Mouse (Mus musculus) macrophage (primary cell): ENCODE data around the gene Spem1. TPM values are rescaled to one million over a fixed set of nuclear protein-coding genes. Genes with fewer than 3 reads are reported as not detected.

Experiments
- H3K27ac ChIP-seq: fragments of 350-480 bp; formaldehyde crosslinking; 2 replicates; pipeline ENCODE4 v1.9.0; 2021
- H3K36me3 ChIP-seq: fragments of 350-480 bp; formaldehyde crosslinking; 2 replicates; pipeline ENCODE4 v1.9.0; 2021; ENCODE audit errors: inconsistent target
- H3K4me3 ChIP-seq: fragments of 350-480 bp; formaldehyde crosslinking; 2 replicates; pipeline ENCODE4 v1.9.0; 2021; ENCODE audit errors: inconsistent target
- H3K79me2 ChIP-seq: fragments of 350-480 bp; formaldehyde crosslinking; 2 replicates; pipeline ENCODE4 v1.9.0; 2021; ENCODE audit errors: inconsistent target
- WGBS: methylation state at CpG from one replicate; pipeline ENCODE4 v1.1.7; 2026; ENCODE audit warnings: inconsistent platforms; ENCODE audit not compliant: missing documents; 5-methylcytosine and 5-hydroxymethylcytosine counted together
- polyA plus RNA-seq: library from polyadenylated mRNA; stranded (reverse); fragments of 250-400 nt; gene quantifications from 3 replicates; pipeline ENCODE4 v1.2.4, GENCODE M21; 2018; ENCODE audit warnings: inconsistent platforms

The Spem1 gene
- polyA plus RNA-seq, 1 experiment from 2014 or later, result not detected

- no peak within 1 kb of the TSS for H3K4me3 ChIP-seq
- 92% methylated on average over 2 of the region's 2 CpGs for WGBS
- no peak within 1 kb of the TSS for H3K27ac ChIP-seq
These were observed 3.6 kb downstream of the Spem1 start, which contains the start of gene Spem2 for GRCm38 (mm10) chr11:69818365-69818764. Gene Spem2 (minus strand): TSS chr11:69818465.

GRCm38 (mm10) chr11:69816520-69816919 is 5.5 kb downstream of the Spem1 start:
- H3K79me2 ChIP-seq, result no peaks in the 10 kb centered on the region
- H3K27ac ChIP-seq, result no peak overlapping the region
- no peak overlapping the region for H3K4me3 ChIP-seq
- H3K36me3 ChIP-seq, result no peaks in the 10 kb centered on the region
- WGBS, result 95% methylated on average over 8 of the region's 12 CpGs

More at GRCm38 (mm10) chr11:69818365-69818764, 3.6 kb downstream of the Spem1 start, which contains the start of gene Spem2:
- Histone ChIP-seq H3K36me3 (no peaks in the 10 kb centered on the region), H3K79me2 (no peaks in the 10 kb centered on the region)

GRCm38 (mm10) chr11:69815155-69815554 is 6.8 kb downstream of the Spem1 start, which contains the start of gene Gm39566:
Gene Gm39566 (minus strand): TSS chr11:69815298.
- H3K4me3 ChIP-seq, result no peak within 1 kb of the TSS
- H3K36me3 ChIP-seq, result no peaks in the 10 kb centered on the region
- no peak within 1 kb of the TSS for H3K27ac ChIP-seq
- no peaks in the 10 kb centered on the region for H3K79me2 ChIP-seq
- WGBS, result 79% methylated on average over 10 of the region's 10 CpGs

- Histone ChIP-seq H3K36me3 (no peaks in the 10 kb centered on the region), H3K79me2 (no peaks in the 10 kb centered on the region), H3K27ac (no peak overlapping the region), H3K4me3 (no peak overlapping the region)
These were observed 11.7 kb downstream of the Spem1 start for GRCm38 (mm10) chr11:69810280-69810679.

- 91% methylated on average over 2 of the region's 2 CpGs for WGBS
These were observed 14.3 kb downstream of the Spem1 start for GRCm38 (mm10) chr11:69807641-69808040.

GRCm38 (mm10) chr11:69806378-69806777 is 15.6 kb downstream of the Spem1 start:
- Histone ChIP-seq H3K79me2 (no peaks in the 10 kb centered on the region), H3K4me3 (no peak overlapping the region), H3K27ac (no peak overlapping the region), H3K36me3 (no peaks in the 10 kb centered on the region)
- WGBS, result 92% methylated on average over 4 of the region's 4 CpGs

More at GRCm38 (mm10) chr11:69807641-69808040, 14.3 kb downstream of the Spem1 start:
- Histone ChIP-seq H3K4me3 (no peak overlapping the region), H3K27ac (no peak overlapping the region), H3K79me2 (no peaks in the 10 kb centered on the region), H3K36me3 (no peaks in the 10 kb centered on the region)

- H3K4me3 ChIP-seq, result no peak within 1 kb of the TSS
- H3K27ac ChIP-seq, result no peak within 1 kb of the TSS
- H3K79me2 ChIP-seq, result no peaks in the 10 kb centered on the region
- H3K36me3 ChIP-seq, result no peaks in the 10 kb centered on the region
- whole genome bisulfite sequencing, result 64% methylated on average over 29 of the region's 29 CpGs
These were observed 16.7 kb downstream of the Spem1 start, which contains the start of gene Tmem102 for GRCm38 (mm10) chr11:69804972-69805909. Gene Tmem102 (minus strand): TSS chr11:69805624.

- no peaks in the 10 kb centered on the region for H3K79me2 ChIP-seq
- no peaks in the 10 kb centered on the region for H3K36me3 ChIP-seq
- H3K4me3 ChIP-seq, result no peak overlapping the region
- 61% methylated on average over 12 of the region's 12 CpGs for WGBS
- H3K27ac ChIP-seq, result no peak overlapping the region
These were observed 17.4 kb downstream of the Spem1 start for GRCm38 (mm10) chr11:69804652-69804940.

- Histone ChIP-seq H3K36me3 (no peaks in the 10 kb centered on the region), H3K79me2 (no peaks in the 10 kb centered on the region), H3K4me3 (peak overlapping the region; percentile 17; the same call in 1 of the 2 replicates), H3K27ac (no peak overlapping the region)
- 6% methylated on average over 59 of the region's 60 CpGs for WGBS
These were observed 18.0 kb downstream of the Spem1 start for GRCm38 (mm10) chr11:69803786-69804651.

- no peak overlapping the region for H3K27ac ChIP-seq
- WGBS, result 4% methylated on average over 12 of the region's 12 CpGs
- no peaks in the 10 kb centered on the region for H3K36me3 ChIP-seq
- peak overlapping the region; percentile 17; the same call in 1 of the 2 replicates for H3K4me3 ChIP-seq
- H3K79me2 ChIP-seq, result no peaks in the 10 kb centered on the region
These were observed 18.7 kb downstream of the Spem1 start for GRCm38 (mm10) chr11:69803328-69803727.

- Histone ChIP-seq H3K4me3 (peak overlapping the region; percentile 17; the same call in 1 of the 2 replicates), H3K79me2 (no peaks in the 10 kb centered on the region), H3K27ac (no peak overlapping the region), H3K36me3 (no peaks in the 10 kb centered on the region)
- 3% methylated on average over 33 of the region's 33 CpGs for WGBS
These were observed 19.3 kb downstream of the Spem1 start for GRCm38 (mm10) chr11:69802648-69803105.

- no peak within 1 kb of the TSS for H3K27ac ChIP-seq
- H3K4me3 ChIP-seq, result peak within 1 kb of the TSS; percentile 10; the same call in 1 of the 2 replicates
- WGBS, result 11% methylated on average over 11 of the region's 33 CpGs
- H3K79me2 ChIP-seq, result no peaks in the 10 kb centered on the region
- H3K36me3 ChIP-seq, result no peaks in the 10 kb centered on the region
These were observed 20.5 kb downstream of the Spem1 start, which contains the start of gene Fgf11 for GRCm38 (mm10) chr11:69801379-69801977. Gene Fgf11 (minus strand): TSS chr11:69801857.

GRCm38 (mm10) chr11:69800392-69801197 is 21.4 kb downstream of the Spem1 start:
- H3K36me3 ChIP-seq, result no peaks in the 10 kb centered on the region
- no peaks in the 10 kb centered on the region for H3K79me2 ChIP-seq
- H3K27ac ChIP-seq, result no peak overlapping the region
- H3K4me3 ChIP-seq, result peak overlapping the region; percentile 10; the same call in 1 of the 2 replicates
- 3% methylated on average over 36 of the region's 36 CpGs for WGBS

GRCm38 (mm10) chr11:69800138-69800391 is 21.9 kb downstream of the Spem1 start:
- 6% methylated on average over 11 of the region's 11 CpGs for WGBS

More at GRCm38 (mm10) chr11:69800138-69800391, 21.9 kb downstream of the Spem1 start:
- no peaks in the 10 kb centered on the region for H3K36me3 ChIP-seq
- H3K27ac ChIP-seq, result no peak overlapping the region
- no peak overlapping the region; the same call in 1 of the 2 replicates for H3K4me3 ChIP-seq
- H3K79me2 ChIP-seq, result no peaks in the 10 kb centered on the region
